Mouse (Mus musculus): ENCODE results near the gene Ssna1. TPM values are rescaled to one million over a fixed set of nuclear protein-coding genes. Genes with fewer than 3 reads are reported as not detected.

Ssna1 gene
- polyA plus RNA-seq, 1 experiment from 2014 or later = 246 TPM

- no peak overlapping the region for H3K4me3 ChIP-seq (ENCODE audit: low read depth, low read length)
- no peaks in the 10 kb centered on the region; the same call in none of the 2 replicates for H3K27me3 ChIP-seq (ENCODE audit: control insufficient read depth, insufficient read depth, low read length)
- ATAC-seq (ENCODE audit: insufficient number of reproducible peaks, insufficient read depth, low FRiP score, low read depth) = no peak
- H3K9me3 ChIP-seq (ENCODE audit: control insufficient read depth, low read depth, low read length) = no peaks in the 10 kb centered on the region
- peaks cover 13% of the 10 kb centered on the region; the same call in 1 of the 2 replicates for H3K36me3 ChIP-seq (ENCODE audit: control insufficient read depth, insufficient read depth, low read length)
- H3K27ac ChIP-seq (ENCODE audit: low read length) = peak overlapping the region; percentile 18; the same call in 1 of the 2 replicates
- peak overlapping the region; percentile 24; the same call in 1 of the 2 replicates for H3K4me2 ChIP-seq (replicated peaks; ENCODE audit: low read depth, low read length)
- peaks cover 17% of the 10 kb centered on the region; the same call in 1 of the 2 replicates for H3K4me1 ChIP-seq (ENCODE audit: control insufficient read depth, insufficient read depth, low read length)
- H3K9ac ChIP-seq (replicated peaks; ENCODE audit: low read depth, low read length) = no peak overlapping the region; the same call in 1 of the 2 replicates
- 33% methylated on average over 2 of the region's 2 CpGs for WGBS
Measured at GRCm38 (mm10) chr2:25266720-25267119, 5.5 kb downstream of the Ssna1 start.

- ATAC-seq (ENCODE audit: insufficient number of reproducible peaks, insufficient read depth, low FRiP score, low read depth) = no peak
- Histone ChIP-seq H3K4me1 (ENCODE audit: control insufficient read depth, insufficient read depth, low read length) (peaks cover 12% of the 10 kb centered on the region; the same call in 1 of the 2 replicates), H3K4me2 (replicated peaks; ENCODE audit: low read depth, low read length) (peak overlapping the region; percentile 24; the same call in 1 of the 2 replicates), H3K36me3 (ENCODE audit: control insufficient read depth, insufficient read depth, low read length) (peaks cover 13% of the 10 kb centered on the region; the same call in 1 of the 2 replicates), H3K9ac (replicated peaks; ENCODE audit: low read depth, low read length) (no peak overlapping the region; the same call in 1 of the 2 replicates), H3K9me3 (ENCODE audit: control insufficient read depth, low read depth, low read length) (no peaks in the 10 kb centered on the region), H3K4me3 (ENCODE audit: low read depth, low read length) (no peak overlapping the region), H3K27me3 (ENCODE audit: control insufficient read depth, insufficient read depth, low read length) (no peaks in the 10 kb centered on the region; the same call in none of the 2 replicates), H3K27ac (ENCODE audit: low read length) (peak overlapping the region; percentile 18; the same call in 1 of the 2 replicates)
- WGBS = 57% methylated on average over 6 of the region's 6 CpGs
Measured at GRCm38 (mm10) chr2:25265897-25266656, 6.2 kb downstream of the Ssna1 start.

GRCm38 (mm10) chr2:25264851-25265250 is 7.4 kb downstream of the Ssna1 start:
- no peak for ATAC-seq (ENCODE audit: insufficient number of reproducible peaks, insufficient read depth, low FRiP score, low read depth)
- H3K27ac ChIP-seq (ENCODE audit: low read length) = no peak overlapping the region
- 70% methylated on average over 3 of the region's 3 CpGs for WGBS
- H3K9me3 ChIP-seq (ENCODE audit: control insufficient read depth, low read depth, low read length) = no peaks in the 10 kb centered on the region
- H3K36me3 ChIP-seq (ENCODE audit: control insufficient read depth, insufficient read depth, low read length) = peaks cover 2% of the 10 kb centered on the region; the same call in 1 of the 2 replicates
- no peak overlapping the region for H3K4me3 ChIP-seq (ENCODE audit: low read depth, low read length)
- H3K4me1 ChIP-seq (ENCODE audit: control insufficient read depth, insufficient read depth, low read length) = peaks cover 9% of the 10 kb centered on the region; the same call in 1 of the 2 replicates
- H3K27me3 ChIP-seq (ENCODE audit: control insufficient read depth, insufficient read depth, low read length) = no peaks in the 10 kb centered on the region; the same call in none of the 2 replicates
- 0 out of 2 replicates have a peak overlapping the region, but pooled peaks have one; percentile 10 for H3K4me2 ChIP-seq (replicated peaks; ENCODE audit: low read depth, low read length)
- no peak overlapping the region for H3K9ac ChIP-seq (replicated peaks; ENCODE audit: low read depth, low read length)

GRCm38 (mm10) chr2:25264286-25264660 is 8.0 kb downstream of the Ssna1 start:
- H3K4me1 ChIP-seq (ENCODE audit: control insufficient read depth, insufficient read depth, low read length) = peaks cover 9% of the 10 kb centered on the region; the same call in 1 of the 2 replicates
- H3K9ac ChIP-seq (replicated peaks; ENCODE audit: low read depth, low read length) = no peak overlapping the region
- no peak overlapping the region for H3K4me3 ChIP-seq (ENCODE audit: low read depth, low read length)
- no peaks in the 10 kb centered on the region; the same call in none of the 2 replicates for H3K27me3 ChIP-seq (ENCODE audit: control insufficient read depth, insufficient read depth, low read length)
- H3K36me3 ChIP-seq (ENCODE audit: control insufficient read depth, insufficient read depth, low read length) = no peaks in the 10 kb centered on the region; the same call in 1 of the 2 replicates
- H3K9me3 ChIP-seq (ENCODE audit: control insufficient read depth, low read depth, low read length) = no peaks in the 10 kb centered on the region
- H3K27ac ChIP-seq (ENCODE audit: low read length) = no peak overlapping the region
- H3K4me2 ChIP-seq (replicated peaks; ENCODE audit: low read depth, low read length) = peak overlapping the region; percentile 99; the same call in 1 of the 2 replicates
- 76% methylated on average over 5 of the region's 5 CpGs for WGBS
- ATAC-seq (ENCODE audit: insufficient number of reproducible peaks, insufficient read depth, low FRiP score, low read depth) = no peak

- Histone ChIP-seq H3K27ac (ENCODE audit: low read length) (no peak overlapping the region), H3K27me3 (ENCODE audit: control insufficient read depth, insufficient read depth, low read length) (no peaks in the 10 kb centered on the region; the same call in none of the 2 replicates), H3K4me1 (ENCODE audit: control insufficient read depth, insufficient read depth, low read length) (peaks cover 9% of the 10 kb centered on the region; the same call in 1 of the 2 replicates), H3K4me2 (replicated peaks; ENCODE audit: low read depth, low read length) (peak overlapping the region; percentile 99), H3K9ac (replicated peaks; ENCODE audit: low read depth, low read length) (peak overlapping the region; percentile 23; the same call in 1 of the 2 replicates), H3K4me3 (ENCODE audit: low read depth, low read length) (peak overlapping the region; percentile 50), H3K36me3 (ENCODE audit: control insufficient read depth, insufficient read depth, low read length) (no peaks in the 10 kb centered on the region; the same call in 1 of the 2 replicates), H3K9me3 (ENCODE audit: control insufficient read depth, low read depth, low read length) (no peaks in the 10 kb centered on the region)
- 22% methylated on average over 12 of the region's 12 CpGs for WGBS
- no peak for ATAC-seq (ENCODE audit: insufficient number of reproducible peaks, insufficient read depth, low FRiP score, low read depth)
Measured at GRCm38 (mm10) chr2:25263623-25264285, 8.5 kb downstream of the Ssna1 start.

GRCm38 (mm10) chr2:25262795-25263622 is 9.2 kb downstream of the Ssna1 start:
- no peaks in the 10 kb centered on the region; the same call in none of the 2 replicates for H3K27me3 ChIP-seq (ENCODE audit: control insufficient read depth, insufficient read depth, low read length)
- ATAC-seq (ENCODE audit: insufficient number of reproducible peaks, insufficient read depth, low FRiP score, low read depth) = no peak
- under 1% methylated on average over 82 of the region's 82 CpGs for WGBS
- peak overlapping the region; percentile 50 for H3K4me3 ChIP-seq (ENCODE audit: low read depth, low read length)
- H3K4me1 ChIP-seq (ENCODE audit: control insufficient read depth, insufficient read depth, low read length) = peaks cover 9% of the 10 kb centered on the region; the same call in 1 of the 2 replicates
- H3K9me3 ChIP-seq (ENCODE audit: control insufficient read depth, low read depth, low read length) = no peaks in the 10 kb centered on the region
- H3K36me3 ChIP-seq (ENCODE audit: control insufficient read depth, insufficient read depth, low read length) = no peaks in the 10 kb centered on the region; the same call in 1 of the 2 replicates
- peak overlapping the region; percentile 23 for H3K9ac ChIP-seq (replicated peaks; ENCODE audit: low read depth, low read length)
- H3K27ac ChIP-seq (ENCODE audit: low read length) = no peak overlapping the region
- peak overlapping the region; percentile 99 for H3K4me2 ChIP-seq (replicated peaks; ENCODE audit: low read depth, low read length)

GRCm38 (mm10) chr2:25262291-25262767 is 9.9 kb downstream of the Ssna1 start, which contains the start of gene Tprn:
TSS of gene Tprn (plus strand) at chr2:25262618.
- Histone ChIP-seq H3K27ac (ENCODE audit: low read length) (no peak within 1 kb of the TSS), H3K9me3 (ENCODE audit: control insufficient read depth, low read depth, low read length) (no peaks in the 10 kb centered on the region), H3K4me2 (replicated peaks; ENCODE audit: low read depth, low read length) (peak within 1 kb of the TSS; percentile 99), H3K27me3 (ENCODE audit: control insufficient read depth, insufficient read depth, low read length) (no peaks in the 10 kb centered on the region; the same call in none of the 2 replicates), H3K9ac (replicated peaks; ENCODE audit: low read depth, low read length) (peak within 1 kb of the TSS; percentile 23), H3K36me3 (ENCODE audit: control insufficient read depth, insufficient read depth, low read length) (no peaks in the 10 kb centered on the region), H3K4me3 (ENCODE audit: low read depth, low read length) (peak within 1 kb of the TSS; percentile 50), H3K4me1 (ENCODE audit: control insufficient read depth, insufficient read depth, low read length) (peaks cover 9% of the 10 kb centered on the region; the same call in 1 of the 2 replicates)
- WGBS = under 1% methylated on average over 39 of the region's 39 CpGs
- ATAC-seq (ENCODE audit: insufficient number of reproducible peaks, insufficient read depth, low FRiP score, low read depth) = peak; percentile 97

Measured in stomach, embryonic 14.5 days (tissue).